Mouse (Mus musculus): Measurements from ENCODE around the gene Il17ra.

Il17ra gene

GRCm38 (mm10) chr6:120465393-120465792 is 2.3 kb downstream of the Il17ra start:
- no peak for TF ChIP-seq GATA4 (IDR thresholded peaks at IDR 0.05; ENCODE audit: insufficient replicate concordance, low read length)

DNA sequence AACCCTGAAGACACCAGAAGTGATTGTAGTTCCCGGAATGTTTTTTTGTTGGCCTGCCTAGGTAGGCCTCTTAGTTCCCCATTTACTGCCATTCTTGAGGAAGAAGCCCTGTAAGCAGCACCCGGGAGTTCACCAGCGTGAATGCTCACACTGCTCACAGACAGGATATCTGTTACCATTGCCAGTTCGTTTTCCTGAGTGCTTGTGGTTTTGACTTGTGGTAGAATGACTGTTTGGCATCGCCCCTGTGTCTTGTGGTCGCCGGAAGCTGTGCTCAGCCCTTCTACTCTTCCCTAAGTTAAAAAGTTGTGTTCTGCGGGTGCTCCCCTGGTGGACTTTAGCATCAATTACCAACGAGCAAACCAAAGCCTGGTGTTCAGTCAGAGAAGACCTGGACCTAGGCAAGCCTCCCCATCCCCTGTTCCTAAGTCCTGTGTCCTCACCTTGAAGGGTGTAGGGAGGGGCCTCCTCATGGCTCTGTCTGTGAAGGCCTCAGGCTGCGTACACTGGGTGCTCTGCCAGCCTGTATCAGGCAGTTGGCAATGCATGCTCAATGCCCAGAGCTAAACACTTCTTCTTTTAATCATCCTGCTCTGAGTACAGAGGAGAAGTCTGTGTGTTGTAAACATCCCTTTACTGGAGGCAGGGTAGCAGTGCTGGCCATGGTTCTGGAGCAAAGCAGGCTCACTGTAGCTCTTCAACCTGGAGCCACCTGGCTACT is 3.7 kb downstream of the Il17ra start:
- no peak for TF ChIP-seq GATA4 (IDR thresholded peaks at IDR 0.05; ENCODE audit: insufficient replicate concordance, low read length)

GRCm38 (mm10) chr6:120468259-120468658 is 5.2 kb downstream of the Il17ra start:
- no peak for TF ChIP-seq GATA4 (IDR thresholded peaks at IDR 0.05; ENCODE audit: insufficient replicate concordance, low read length)

GRCm38 (mm10) chr6:120469268-120469667 is 6.2 kb downstream of the Il17ra start:
- TF ChIP-seq GATA4 (IDR thresholded peaks at IDR 0.05; ENCODE audit: insufficient replicate concordance, low read length) = no peak

DNA sequence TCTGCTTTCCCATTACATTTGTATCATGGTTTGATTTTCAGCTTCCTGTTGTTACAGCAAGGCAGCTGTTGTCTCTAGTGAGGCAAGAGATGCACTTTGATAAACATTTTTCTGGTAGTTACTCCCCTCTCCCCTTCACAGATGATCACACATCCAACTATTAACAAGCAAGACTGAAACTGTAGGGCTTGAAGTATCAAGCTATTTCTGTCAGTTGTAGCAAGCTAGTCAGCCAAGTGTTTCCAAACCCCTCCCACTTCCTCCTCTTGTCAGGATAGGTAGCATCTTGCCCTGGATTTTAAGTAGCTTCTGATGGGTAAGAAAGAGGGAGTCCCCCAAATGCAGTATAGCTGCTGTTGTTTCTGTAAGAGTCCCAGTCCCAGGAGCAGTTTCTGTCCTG is 6.7 kb downstream of the Il17ra start:
- no peak for TF ChIP-seq GATA4 (IDR thresholded peaks at IDR 0.05; ENCODE audit: insufficient replicate concordance, low read length)

- no peak for TF ChIP-seq GATA4 (IDR thresholded peaks at IDR 0.05; ENCODE audit: insufficient replicate concordance, low read length)
These were observed 7.6 kb downstream of the Il17ra start for GRCm38 (mm10) chr6:120470666-120471065.

GRCm38 (mm10) chr6:120471991-120472441 is 9.0 kb downstream of the Il17ra start:
- TF ChIP-seq GATA4 (IDR thresholded peaks at IDR 0.05; ENCODE audit: insufficient replicate concordance, low read length) = no peak

DNA sequence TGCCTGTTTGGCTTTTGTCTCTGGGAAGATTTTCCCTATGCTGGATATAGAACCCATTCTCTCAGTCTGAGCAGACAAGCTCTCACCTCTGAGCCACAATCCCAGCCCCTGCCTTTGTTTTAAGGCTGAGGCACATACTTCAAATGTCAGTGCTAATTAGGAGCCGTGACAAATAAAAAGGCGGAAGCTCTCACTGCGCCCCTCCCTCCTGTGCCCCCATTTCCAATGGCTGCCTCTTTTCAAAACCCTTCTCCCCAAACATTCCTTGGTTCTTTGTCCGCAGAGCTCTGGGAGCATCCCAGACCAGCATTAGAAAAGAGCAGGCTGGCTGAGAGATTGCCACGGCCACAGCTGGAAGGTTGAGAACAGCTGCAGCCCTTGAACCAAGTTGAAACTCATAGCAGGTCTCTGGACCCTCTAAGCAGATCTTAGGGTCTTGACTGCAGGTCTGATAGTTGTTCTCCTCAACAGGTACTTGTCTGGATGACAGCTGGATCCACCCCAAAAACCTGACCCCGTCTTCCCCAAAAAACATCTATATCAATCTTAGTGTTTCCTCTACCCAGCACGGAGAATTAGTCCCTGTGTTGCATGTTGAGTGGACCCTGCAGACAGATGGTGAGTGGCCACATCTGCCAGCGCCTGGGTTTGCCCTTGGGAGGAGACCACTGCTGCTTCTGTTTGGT is 9.6 kb downstream of the Il17ra start:
- TF ChIP-seq GATA4 (IDR thresholded peaks at IDR 0.05; ENCODE audit: insufficient replicate concordance, low read length) = no peak

DNA sequence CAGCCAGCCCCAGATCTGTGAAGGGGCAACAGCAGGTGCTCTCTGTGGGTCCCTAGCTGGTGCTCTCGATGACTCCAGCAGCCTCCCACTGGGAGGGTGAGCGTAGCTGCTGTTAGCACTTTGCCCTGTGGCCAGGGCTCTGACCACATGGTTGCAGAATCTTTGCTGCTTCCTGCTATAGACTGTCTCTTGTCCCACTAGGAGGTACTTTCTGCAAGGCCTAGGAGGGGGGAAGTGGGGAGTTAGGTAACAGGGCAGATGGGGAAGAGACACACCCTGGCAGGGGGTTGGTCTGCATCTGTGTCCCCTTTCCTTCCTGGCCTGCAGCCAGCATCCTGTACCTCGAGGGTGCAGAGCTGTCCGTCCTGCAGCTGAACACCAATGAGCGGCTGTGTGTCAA is 10.4 kb downstream of the Il17ra start:
- TF ChIP-seq GATA4 (IDR thresholded peaks at IDR 0.05; ENCODE audit: insufficient replicate concordance, low read length) = no peak

DNA sequence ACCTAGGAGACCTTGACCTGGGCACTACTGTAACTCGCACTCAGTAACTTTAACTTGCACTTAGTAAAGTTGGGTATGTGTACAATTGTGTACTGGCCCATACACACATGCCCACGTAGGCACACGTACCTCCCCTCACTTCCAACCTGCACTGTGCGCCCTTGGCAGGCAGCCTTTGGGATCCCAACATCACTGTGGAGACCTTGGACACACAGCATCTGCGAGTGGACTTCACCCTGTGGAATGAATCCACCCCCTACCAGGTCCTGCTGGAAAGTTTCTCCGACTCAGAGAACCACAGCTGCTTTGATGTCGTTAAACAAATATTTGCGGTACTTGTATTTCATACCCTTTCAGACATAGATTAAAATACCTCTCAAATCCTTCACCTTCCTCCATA is 12.2 kb downstream of the Il17ra start:
- no peak for TF ChIP-seq GATA4 (IDR thresholded peaks at IDR 0.05; ENCODE audit: insufficient replicate concordance, low read length)

DNA sequence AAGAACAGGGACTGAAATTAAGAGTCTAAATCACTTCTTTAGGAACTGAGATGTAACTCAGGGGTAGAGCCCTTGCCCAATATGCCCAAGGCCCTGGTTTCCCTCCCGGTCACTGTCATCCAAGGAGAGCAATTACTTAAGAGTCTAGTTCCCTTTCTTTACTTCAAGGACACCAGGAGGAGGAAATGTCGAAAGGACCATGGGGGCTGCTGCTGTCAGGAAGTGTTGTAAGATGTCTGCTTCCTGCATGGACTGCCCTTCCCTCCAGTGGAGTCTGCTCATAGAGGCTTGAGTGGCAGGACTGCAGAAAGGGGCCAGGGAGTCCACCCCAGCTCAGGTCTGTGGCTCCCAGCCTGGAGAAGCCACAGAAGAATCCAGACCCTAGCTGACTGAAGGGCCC is 16.3 kb downstream of the Il17ra start:
- TF ChIP-seq GATA4 (IDR thresholded peaks at IDR 0.05; ENCODE audit: insufficient replicate concordance, low read length) = no peak

DNA sequence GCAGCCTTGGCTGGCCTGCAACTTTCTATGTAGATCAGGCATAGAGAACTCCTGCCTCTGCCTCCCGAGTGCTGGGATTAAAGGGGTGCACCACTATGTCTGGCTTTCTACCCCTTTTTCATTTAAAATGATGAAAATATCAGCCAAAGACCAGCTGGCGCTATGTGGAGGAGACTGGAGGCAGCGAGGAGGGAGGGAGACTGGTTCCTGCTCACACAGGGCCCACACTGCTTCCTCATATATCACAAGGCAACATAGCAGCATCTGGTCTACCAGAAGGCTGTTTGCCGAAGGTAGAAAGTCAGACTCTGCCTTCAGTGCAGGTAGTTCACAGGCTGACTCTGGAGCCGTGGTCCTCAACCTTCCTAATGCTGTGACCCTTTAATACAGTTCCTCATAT is 17.3 kb downstream of the Il17ra start:
- no peak for TF ChIP-seq GATA4 (IDR thresholded peaks at IDR 0.05; ENCODE audit: insufficient replicate concordance, low read length)

- no peak for TF ChIP-seq GATA4 (IDR thresholded peaks at IDR 0.05; ENCODE audit: insufficient replicate concordance, low read length)
These were observed 18.5 kb downstream of the Il17ra start for GRCm38 (mm10) chr6:120481538-120481937.

DNA sequence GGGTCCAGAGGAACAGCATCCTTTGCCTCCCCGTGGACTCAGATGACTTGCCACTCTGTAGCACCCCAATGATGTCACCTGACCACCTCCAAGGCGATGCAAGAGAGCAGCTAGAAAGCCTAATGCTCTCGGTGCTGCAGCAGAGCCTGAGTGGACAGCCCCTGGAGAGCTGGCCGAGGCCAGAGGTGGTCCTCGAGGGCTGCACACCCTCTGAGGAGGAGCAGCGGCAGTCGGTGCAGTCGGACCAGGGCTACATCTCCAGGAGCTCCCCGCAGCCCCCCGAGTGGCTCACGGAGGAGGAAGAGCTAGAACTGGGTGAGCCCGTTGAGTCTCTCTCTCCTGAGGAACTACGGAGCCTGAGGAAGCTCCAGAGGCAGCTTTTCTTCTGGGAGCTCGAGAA is 19.0 kb downstream of the Il17ra start:
- TF ChIP-seq GATA4 (IDR thresholded peaks at IDR 0.05; ENCODE audit: insufficient replicate concordance, low read length) = no peak

GRCm38 (mm10) chr6:120482756-120483155 is 19.7 kb downstream of the Il17ra start:
- no peak for TF ChIP-seq GATA4 (IDR thresholded peaks at IDR 0.05; ENCODE audit: insufficient replicate concordance, low read length)

DNA sequence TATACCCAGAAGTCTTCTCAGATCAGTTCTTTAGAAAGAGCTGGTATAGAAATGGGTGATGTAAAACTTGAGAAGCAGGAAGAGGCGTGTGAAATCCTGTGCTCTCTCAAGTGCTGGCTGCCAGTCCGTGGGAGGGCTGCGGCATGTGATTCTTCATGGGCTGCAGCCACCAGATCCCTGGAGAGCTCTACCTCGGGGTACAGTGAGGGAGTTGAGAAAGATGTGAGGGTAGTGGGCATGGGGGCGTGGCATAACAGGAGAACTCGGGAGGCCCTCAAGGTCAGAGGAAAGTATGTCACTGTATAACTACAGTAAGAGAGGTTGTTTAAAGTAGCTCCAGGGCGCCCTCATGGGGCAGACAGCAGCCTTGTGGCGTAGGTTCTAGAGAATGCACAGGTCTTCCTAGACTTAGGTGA is 20.2 kb downstream of the Il17ra start:
- TF ChIP-seq GATA4 (IDR thresholded peaks at IDR 0.05; ENCODE audit: insufficient replicate concordance, low read length) = no peak

DNA sequence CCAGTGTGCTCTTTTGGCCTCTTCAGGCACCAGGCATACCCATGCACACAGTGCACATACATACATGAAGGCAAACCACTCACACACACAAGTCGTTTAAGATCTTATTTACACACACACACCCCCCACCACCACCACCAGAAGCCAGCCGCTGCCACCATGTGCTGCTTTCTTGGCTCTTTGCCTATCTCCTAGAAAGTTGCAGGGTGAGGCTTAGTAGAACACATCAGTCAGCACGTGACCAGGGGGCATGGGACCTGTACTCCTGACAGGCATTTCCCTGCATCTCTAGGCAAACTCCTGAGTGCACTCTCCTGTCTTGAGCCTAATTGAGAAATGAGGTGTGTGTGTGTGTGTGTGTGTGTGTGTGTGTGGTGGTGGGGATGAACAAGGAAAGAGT is 22.0 kb downstream of the Il17ra start:
- no peak for TF ChIP-seq GATA4 (IDR thresholded peaks at IDR 0.05; ENCODE audit: insufficient replicate concordance, low read length)
